Mouse (Mus musculus) ES-E14 (cell line): ENCODE measurements around the gene Slc6a17.

Source experiments
- HCFC1 ChIP-seq: IDR thresholded peaks from 2 replicates; pipeline ENCODE4 v1.6.1; 2012; ENCODE audit warnings: low read length, inconsistent platforms, borderline replicate concordance; ENCODE audit not compliant: insufficient read depth
- MAFK ChIP-seq: IDR thresholded peaks from 2 replicates; pipeline ENCODE4 v1.6.1; 2014; ENCODE audit warnings: mild to moderate bottlenecking, low read depth, low read length, inconsistent platforms; ENCODE audit not compliant: insufficient read depth
- ZC3H11A ChIP-seq: IDR thresholded peaks from 2 replicates; pipeline ENCODE4 v1.6.1; 2012; ENCODE audit warnings: low read depth, mild to moderate bottlenecking, inconsistent platforms, low read length, borderline replicate concordance

DNA sequence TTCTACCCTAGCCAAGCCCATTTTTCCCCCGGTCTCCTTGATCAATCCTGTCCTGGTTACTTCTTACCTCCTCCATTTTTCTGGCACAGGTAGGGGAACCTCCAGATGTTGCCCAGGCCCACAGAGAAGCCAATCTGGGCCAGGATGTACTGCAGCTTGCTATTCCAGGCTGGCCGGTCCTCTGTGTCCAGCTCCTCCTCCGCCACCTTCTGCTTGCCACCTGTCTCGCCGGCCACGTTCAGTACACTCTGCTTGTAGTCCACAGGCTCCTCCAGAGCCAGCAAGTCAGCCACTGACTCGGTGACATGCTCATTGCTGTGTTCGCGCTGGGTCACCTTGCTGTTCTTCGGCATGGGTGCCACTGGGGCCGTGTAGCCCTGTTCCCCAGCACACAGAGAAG, 17.5 kb downstream of the Slc6a17 start:
- no peak for TF ChIP-seq MAFK
- TF ChIP-seq HCFC1: no peak
- no peak for TF ChIP-seq ZC3H11A
